Mouse (Mus musculus) gastrocnemius, postnatal 25 days (tissue): ENCODE measurements around the gene Lce6a. TPM values are rescaled to one million over a fixed set of nuclear protein-coding genes. Genes with fewer than 3 reads are reported as not detected.

Source experiments
- total RNA-seq, 2 experiments: library from RNA; stranded (reverse); gene quantifications; 1 replicate in 1 of 2; 2 replicates in 1 of 2; pipeline ENCODE4 v1.2.3; 2021

Gene Lce6a
- total RNA-seq, 2 experiments from 2014 or later: not detected

Other genes starting within 250 kb of the Lce6a start
- not detected for gene Sprr2h, start 236.0 kb downstream of the Lce6a start, total RNA-seq
- gene Sprr2i, start 213.7 kb downstream of the Lce6a start, total RNA-seq: not detected
- gene Sprr2j-ps, start 203.6 kb downstream of the Lce6a start, total RNA-seq: not detected
- 1 to 10 TPM; 1.4 to 4.3 TPM for gene Gm9774, start 192.2 kb downstream of the Lce6a start, total RNA-seq
- not detected for gene Sprr2k, start 189.1 kb downstream of the Lce6a start, total RNA-seq
- not detected for gene Sprr1b, start 182.9 kb downstream of the Lce6a start, total RNA-seq
- not detected for gene Sprr3, start 162.9 kb downstream of the Lce6a start, total RNA-seq
- not detected for gene Sprr1a, start 135.8 kb downstream of the Lce6a start, total RNA-seq
- not detected for gene Sprr4, start 121.2 kb downstream of the Lce6a start, total RNA-seq
- not detected for gene 2310046K23Rik, start 87.1 kb downstream of the Lce6a start, total RNA-seq
- gene Ivl, start 47.9 kb downstream of the Lce6a start, total RNA-seq: not detected
- not detected for gene Smcp, start 32.7 kb downstream of the Lce6a start, total RNA-seq
- not detected for gene 2210017I01Rik, start 14.2 kb downstream of the Lce6a start, total RNA-seq
- not detected for gene Lce1a1, start 26.6 kb upstream of the Lce6a start, total RNA-seq
- not detected for gene Lce1b, start 35.3 kb upstream of the Lce6a start, total RNA-seq
- gene Lce1a2, start 48.7 kb upstream of the Lce6a start, total RNA-seq: not detected
- not detected for gene Lce1c, start 57.6 kb upstream of the Lce6a start, total RNA-seq
- gene Lce1d, start 65.5 kb upstream of the Lce6a start, total RNA-seq: not detected
- gene Lce1e, start 87.4 kb upstream of the Lce6a start, total RNA-seq: not detected
- gene Lce1f, start 98.7 kb upstream of the Lce6a start, total RNA-seq: not detected
- gene Gm38119, start 117.4 kb upstream of the Lce6a start, total RNA-seq: not detected
- gene Lce1g, start 130.7 kb upstream of the Lce6a start, total RNA-seq: not detected
- not detected for gene Lce1h, start 143.4 kb upstream of the Lce6a start, total RNA-seq
- not detected for gene Lce1i, start 157.2 kb upstream of the Lce6a start, total RNA-seq
- not detected for gene Lce1j, start 168.9 kb upstream of the Lce6a start, total RNA-seq
- not detected for gene Lce1k, start 186.2 kb upstream of the Lce6a start, total RNA-seq
- gene Kprp, start 205.6 kb upstream of the Lce6a start, total RNA-seq: not detected
- gene Lce1l, start 229.6 kb upstream of the Lce6a start, total RNA-seq: not detected
- gene 2310050C09Rik, start 248.6 kb upstream of the Lce6a start, total RNA-seq: not detected